Mouse (Mus musculus) monocyte, adult 59 days (primary cell): ENCODE measurements around the gene Mettl23. TPM values are rescaled to one million over a fixed set of nuclear protein-coding genes. Genes with fewer than 3 reads are reported as not detected.

Experiments used
- total RNA-seq, 2 experiments: library from RNA; stranded (reverse); gene quantifications; one replicate each; pipeline ENCODE4 v1.2.4; 2023

The Mettl23 gene
- total RNA-seq = 10 to 100 TPM; 18.6 to 24.5 TPM

DNA sequence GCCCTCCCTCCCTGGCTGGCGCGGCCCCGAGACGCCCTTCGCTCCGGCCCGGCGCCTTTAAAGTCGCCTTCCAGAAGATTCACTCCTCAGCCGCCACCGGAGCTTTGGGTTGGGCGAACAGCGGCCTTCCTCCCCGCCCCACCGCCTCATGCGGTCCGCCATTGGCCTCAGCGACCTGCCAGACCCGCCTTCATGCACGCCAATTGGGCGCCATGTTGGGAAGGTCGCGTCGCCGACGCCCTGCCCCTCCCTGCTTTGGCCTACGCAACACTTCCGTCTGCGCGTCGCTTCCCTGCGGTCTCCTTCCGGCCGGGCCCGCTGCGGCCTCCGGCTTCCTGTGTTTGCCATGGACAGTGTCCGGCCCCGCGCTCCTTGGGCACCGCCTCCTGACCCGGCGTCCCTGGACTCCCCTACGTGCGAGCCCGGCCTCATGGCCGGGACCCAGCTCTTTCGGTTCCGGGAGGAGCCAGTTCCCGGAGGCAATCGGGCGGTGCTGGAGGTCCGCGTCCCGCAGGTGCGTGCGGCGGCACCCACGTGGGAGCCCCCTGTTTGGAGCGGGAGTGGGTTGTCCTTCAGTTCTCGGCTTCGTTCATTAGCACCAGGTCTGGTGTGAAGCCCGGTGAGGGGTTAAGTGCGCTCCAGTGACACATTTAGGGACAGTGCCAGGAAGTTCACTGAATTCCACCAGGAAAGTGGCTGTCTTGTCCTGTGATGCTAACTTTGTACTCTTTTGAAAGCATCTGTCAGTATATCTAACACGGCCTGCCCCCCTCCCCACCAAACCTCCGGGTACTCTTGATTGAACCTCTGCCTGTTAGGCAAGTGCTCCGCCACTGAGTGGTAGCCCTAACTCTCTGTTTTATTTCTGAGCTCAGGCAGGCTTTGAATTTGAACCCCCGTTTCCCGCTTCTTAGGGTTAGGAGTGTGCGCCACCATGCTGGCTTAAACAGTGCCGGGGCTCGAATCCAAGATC is at the start of gene Mettl23, which contains the start of gene Jmjd6:
Gene Mettl23 (plus strand): TSS at position 18 of the 973 bp plus-strand sequence.
Gene Jmjd6 (minus strand): TSS at position 189 of the 973 bp plus-strand sequence.

DNA sequence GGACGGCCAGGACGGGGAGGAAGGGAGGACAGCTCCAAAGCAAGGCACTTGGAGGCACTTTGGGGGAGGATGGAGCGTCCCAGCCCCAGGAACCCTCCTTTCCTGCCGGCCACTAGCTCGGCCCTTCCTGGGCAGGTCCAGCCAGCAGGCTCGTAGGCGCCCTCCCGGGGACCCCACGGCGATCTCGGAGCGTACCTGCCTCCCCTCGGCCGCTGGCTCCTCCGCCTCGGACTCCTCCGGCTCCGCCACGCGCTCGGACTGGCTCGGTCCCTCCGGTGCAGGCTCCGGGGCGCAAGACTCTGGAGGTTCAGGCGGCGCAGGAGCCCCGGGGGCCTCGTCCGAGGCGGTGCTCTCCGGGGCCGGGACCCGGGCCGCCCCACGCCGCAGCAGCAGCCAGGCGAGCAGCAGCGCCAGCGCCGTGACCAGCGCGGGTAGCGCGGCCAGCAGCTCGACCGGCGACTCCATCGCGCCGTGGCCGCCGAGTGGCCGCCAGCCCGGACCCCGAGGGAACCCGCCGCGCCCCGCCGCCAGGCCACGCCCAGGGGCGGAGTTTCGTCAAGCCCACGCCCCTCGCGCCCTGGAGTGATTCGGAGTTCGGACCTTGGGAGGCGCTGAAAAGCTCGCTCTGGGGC is 15.4 kb upstream of the Mettl23 start, which contains the start of gene Mxra7:
Gene Mxra7 (minus strand): TSS at position 513 of the 632 bp plus-strand sequence.

DNA sequence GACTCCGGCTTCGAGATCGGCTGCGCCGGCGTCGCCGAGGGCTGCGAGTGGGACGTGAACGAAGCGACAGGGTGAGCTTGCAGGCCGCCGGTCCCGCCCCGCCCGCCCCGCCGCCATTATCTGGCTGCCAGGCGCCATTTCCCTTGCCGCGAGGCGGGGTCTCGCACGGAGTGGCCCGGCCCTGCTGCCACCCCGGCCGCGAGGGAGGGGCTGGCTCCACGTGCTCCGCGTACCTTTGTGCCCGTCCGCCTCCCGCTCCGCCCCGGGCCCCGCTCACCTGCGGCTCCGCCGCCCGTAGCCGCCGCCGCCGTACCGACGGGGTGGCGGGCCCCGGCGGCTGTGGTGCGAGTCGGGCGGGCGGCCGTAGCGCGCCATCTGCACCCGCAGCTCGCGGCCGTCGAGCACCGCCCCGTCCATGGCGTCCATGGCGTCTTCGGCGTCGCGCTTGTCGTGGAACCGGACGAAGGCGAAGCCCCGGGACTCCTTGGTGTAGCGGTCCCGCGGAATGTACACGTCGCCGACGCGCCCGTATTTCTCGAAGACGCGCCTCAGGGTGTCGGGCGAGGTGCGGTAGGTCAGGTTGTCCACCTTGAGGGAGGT is 9.3 kb downstream of the Mettl23 start, which contains the start of gene Mfsd11:
Gene Mfsd11 (plus strand): TSS at position 150 of the 600 bp plus-strand sequence.

DNA sequence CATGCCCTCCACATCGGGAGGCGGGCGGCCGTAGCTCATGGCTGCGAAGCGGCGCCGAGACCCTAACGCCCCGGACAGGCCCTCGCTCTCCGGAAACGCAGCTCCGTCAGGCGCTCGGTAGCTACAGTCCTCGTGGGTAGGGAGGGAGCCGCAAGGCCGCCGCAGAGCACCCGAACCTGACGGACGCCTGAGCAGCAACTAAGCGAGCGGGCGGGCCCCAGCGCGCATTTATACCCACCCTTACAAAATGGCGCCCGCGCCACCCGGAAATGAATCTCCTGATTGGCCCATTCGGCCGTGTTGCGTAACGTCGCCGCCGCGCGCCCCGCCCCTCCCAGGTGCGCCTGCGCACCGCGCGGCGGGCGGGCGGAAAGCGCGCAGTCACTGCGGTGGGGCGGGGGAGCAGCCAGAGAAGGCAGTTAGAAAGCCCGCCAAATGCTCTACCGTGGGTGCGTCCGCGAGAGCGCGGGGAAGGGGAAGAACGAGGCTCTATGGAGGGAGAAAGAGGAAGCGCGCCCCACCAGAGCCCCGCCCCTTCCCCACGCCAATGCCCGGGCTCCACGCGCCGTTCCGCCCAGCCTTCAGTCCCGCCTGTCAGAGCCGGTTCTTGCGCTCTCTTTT is 9.9 kb downstream of the Mettl23 start, which contains the start of gene Srsf2:
Gene Srsf2 (minus strand): TSS at position 204 of the 621 bp plus-strand sequence.

Other genes with a start within 250 kb of the Mettl23 start
- 10 to 100 TPM; 96.1 to 97.1 TPM for gene Rhbdf2, start 216.3 kb upstream of the Mettl23 start, total RNA-seq
- not detected for gene Prcd, start 189.7 kb upstream of the Mettl23 start, total RNA-seq
- gene Cygb, start 189.0 kb upstream of the Mettl23 start, total RNA-seq = under 1 TPM in 1 of 2 experiments, not detected in 1; 0.43 TPM
- not detected for gene St6galnac1, start 67.8 kb upstream of the Mettl23 start, total RNA-seq
- 1 to 10 TPM; 2.8 to 4.0 TPM for gene Mxra7, start 15.2 kb upstream of the Mettl23 start, total RNA-seq
- gene Jmjd6, start 171 bp downstream of the Mettl23 start, total RNA-seq = 10 to 100 TPM; 61.0 to 64.1 TPM
- gene Mfsd11, start 9.2 kb downstream of the Mettl23 start, total RNA-seq = 10 to 100 TPM; 24.3 to 26.4 TPM
- gene Srsf2, start 9.8 kb downstream of the Mettl23 start, total RNA-seq = 100 to 1,000 TPM; 292 to 293 TPM
- gene Mgat5b, start 75.6 kb downstream of the Mettl23 start, total RNA-seq = not detected